Mouse (Mus musculus): ENCODE results near the gene Wscd2.

- TF ChIP-seq ZNF384 (IDR thresholded peaks at IDR 0.05; ENCODE audit: low read depth, low read length) (no peak), MAFK (IDR thresholded peaks at IDR 0.05; ENCODE audit: insufficient read depth, low read depth, low read length) (no peak), HCFC1 (IDR thresholded peaks at IDR 0.05; ENCODE audit: borderline replicate concordance, insufficient read depth, low read length) (no peak)
Observed at GRCm38 (mm10) chr5:113618716-113619115, 128.6 kb downstream of the Wscd2 start.
